Mouse (Mus musculus): ENCODE measurements around the gene Zfr2. TPM values are rescaled to one million over a fixed set of nuclear protein-coding genes. Genes with fewer than 3 reads are reported as not detected.
A peak's percentile ranks its signal among the peaks of the same experiment; 100 is the strongest.

The Zfr2 gene
- polyA plus RNA-seq, 1 experiment from 2014 or later: 5.0 TPM

GRCm38 (mm10) chr10:81298369-81299100 lies 65.6 kb downstream of the Zfr2 start:
- no peaks in the 10 kb centered on the region for H3K27me3 ChIP-seq (ENCODE audit: low read depth, poor library complexity, severe bottlenecking)
- H3K9me3 ChIP-seq (replicated peaks): no peaks in the 10 kb centered on the region
- 0 out of 2 replicates have a peak overlapping the region, but pooled peaks have one; percentile 19 for H3K27ac ChIP-seq
- no peak overlapping the region for H3K4me3 ChIP-seq
- H3K4me1 ChIP-seq: peaks cover 77% of the 10 kb centered on the region
- WGBS: 93% methylated on average over 17 of the region's 17 CpGs
- DNase-seq (ENCODE audit: low spot score): no peak
- H3K36me3 ChIP-seq: peaks cover 47% of the 10 kb centered on the region

- Histone ChIP-seq H3K9me3 (replicated peaks) (no peaks in the 10 kb centered on the region), H3K27ac (no peak overlapping the region), H3K27me3 (ENCODE audit: low read depth, poor library complexity, severe bottlenecking) (no peaks in the 10 kb centered on the region), H3K36me3 (peaks cover 49% of the 10 kb centered on the region), H3K4me1 (peaks cover 75% of the 10 kb centered on the region), H3K4me3 (no peak overlapping the region)
- no peak for DNase-seq (ENCODE audit: low spot score)
- WGBS: 89% methylated on average over 14 of the region's 14 CpGs
Measured at GRCm38 (mm10) chr10:81299585-81300351, 66.8 kb downstream of the Zfr2 start.

DNA sequence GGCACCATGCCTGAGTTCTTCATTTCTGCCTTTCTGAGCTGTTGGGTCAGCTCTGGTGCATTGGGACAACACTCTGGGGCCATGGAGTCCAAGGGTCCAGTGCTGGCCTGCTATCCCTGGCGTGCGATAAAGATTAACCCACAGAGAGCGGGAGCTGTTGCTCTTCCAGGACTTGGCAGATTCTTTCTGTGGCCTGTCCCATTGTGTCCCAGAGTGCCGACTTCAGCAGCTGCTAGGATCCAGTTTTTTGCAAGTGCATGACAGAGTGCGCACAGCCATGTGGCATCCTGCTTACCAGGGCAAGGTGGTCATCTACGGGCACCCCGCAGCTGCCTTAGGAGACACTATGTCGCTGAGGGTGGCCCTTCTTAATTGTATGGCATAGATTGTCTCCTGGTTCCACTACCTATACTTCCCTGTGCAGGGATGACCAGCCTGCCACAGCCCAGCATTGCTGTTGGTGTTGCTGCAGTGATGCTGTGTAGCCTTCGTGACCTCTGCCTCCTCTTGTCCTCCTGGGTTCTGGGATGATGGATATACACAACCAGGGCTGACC lies 67.5 kb downstream of the Zfr2 start:
- 85% methylated on average over 9 of the region's 9 CpGs for WGBS
- Histone ChIP-seq H3K27ac (no peak overlapping the region), H3K36me3 (peaks cover 50% of the 10 kb centered on the region), H3K4me1 (peaks cover 72% of the 10 kb centered on the region), H3K9me3 (replicated peaks) (no peaks in the 10 kb centered on the region), H3K27me3 (ENCODE audit: low read depth, poor library complexity, severe bottlenecking) (no peaks in the 10 kb centered on the region), H3K4me3 (no peak overlapping the region)
- DNase-seq (ENCODE audit: low spot score): no peak

GRCm38 (mm10) chr10:81301321-81301720 lies 68.4 kb downstream of the Zfr2 start:
- Histone ChIP-seq H3K27me3 (ENCODE audit: low read depth, poor library complexity, severe bottlenecking) (no peaks in the 10 kb centered on the region), H3K27ac (no peak overlapping the region), H3K4me3 (no peak overlapping the region), H3K4me1 (peaks cover 72% of the 10 kb centered on the region), H3K36me3 (peaks cover 50% of the 10 kb centered on the region), H3K9me3 (replicated peaks) (no peaks in the 10 kb centered on the region)
- WGBS: 84% methylated on average over 9 of the region's 9 CpGs
- no peak for DNase-seq (ENCODE audit: low spot score)

Small RNA genes lying within 50 kb of the gene (microRNA-seq; reads per million reads assigned to microRNA genes)
- gene Mir3057: 15.5 reads per million, percentile 25 among the genes with 10 or more reads in this experiment

Other genes with a start within 250 kb of the Zfr2 start
- gene Gng7, start 218.2 kb upstream of the Zfr2 start, polyA plus RNA-seq (2016; fragmentation: Nextera tagmentation; extraction: Ambion mirVana): 4.3 and 4.5 TPM in 2 replicates
- gene Diras1, start 207.5 kb upstream of the Zfr2 start, polyA plus RNA-seq (2016; fragmentation: Nextera tagmentation; extraction: Ambion mirVana): 0.11 and 0.18 TPM in 2 replicates
- 10.9 and 14.7 TPM in 2 replicates for gene Slc39a3, start 195.7 kb upstream of the Zfr2 start, polyA plus RNA-seq (2016; fragmentation: Nextera tagmentation; extraction: Ambion mirVana)
- 284 and 291 TPM in 2 replicates for gene Sgta, start 173.0 kb upstream of the Zfr2 start, polyA plus RNA-seq (2016; fragmentation: Nextera tagmentation; extraction: Ambion mirVana)
- gene Thop1, start 163.1 kb upstream of the Zfr2 start, polyA plus RNA-seq (2016; fragmentation: Nextera tagmentation; extraction: Ambion mirVana): 113 and 128 TPM in 2 replicates
- 0.58 and 0.66 TPM in 2 replicates for gene Creb3l3, start 134.3 kb upstream of the Zfr2 start, polyA plus RNA-seq (2016; fragmentation: Nextera tagmentation; extraction: Ambion mirVana)
- gene Map2k2, start 127.2 kb upstream of the Zfr2 start, polyA plus RNA-seq (2016; fragmentation: Nextera tagmentation; extraction: Ambion mirVana): 244 and 245 TPM in 2 replicates
- 9.6 and 11.7 TPM in 2 replicates for gene Zbtb7a, start 97.9 kb upstream of the Zfr2 start, polyA plus RNA-seq (2016; fragmentation: Nextera tagmentation; extraction: Ambion mirVana)
- gene Pias4, start 65.2 kb upstream of the Zfr2 start, polyA plus RNA-seq (2016; fragmentation: Nextera tagmentation; extraction: Ambion mirVana): 73.6 and 73.9 TPM in 2 replicates
- gene Eef2, start 56.5 kb upstream of the Zfr2 start, polyA plus RNA-seq (2016; fragmentation: Nextera tagmentation; extraction: Ambion mirVana): 575 and 611 TPM in 2 replicates
- gene Dapk3, start 50.1 kb upstream of the Zfr2 start, polyA plus RNA-seq (2016; fragmentation: Nextera tagmentation; extraction: Ambion mirVana): 46.5 and 52.0 TPM in 2 replicates
- gene 4930442H23Rik, start 49.3 kb upstream of the Zfr2 start, polyA plus RNA-seq (2016; fragmentation: Nextera tagmentation; extraction: Ambion mirVana): not detected in 2 replicates
- not detected in 2 replicates for gene Nmrk2, start 31.1 kb upstream of the Zfr2 start, polyA plus RNA-seq (2016; fragmentation: Nextera tagmentation; extraction: Ambion mirVana)
- gene Atcay, start 2.3 kb upstream of the Zfr2 start, polyA plus RNA-seq (2016; fragmentation: Nextera tagmentation; extraction: Ambion mirVana): 0.06 TPM in 1 of 2 replicates, not detected in the other
- 2.1 and 3.0 TPM in 2 replicates for gene Matk, start 19.8 kb downstream of the Zfr2 start, polyA plus RNA-seq (2016; fragmentation: Nextera tagmentation; extraction: Ambion mirVana)
- 234 and 258 TPM in 2 replicates for gene Mrpl54, start 33.8 kb downstream of the Zfr2 start, polyA plus RNA-seq (2016; fragmentation: Nextera tagmentation; extraction: Ambion mirVana)
- gene Apba3, start 33.8 kb downstream of the Zfr2 start, polyA plus RNA-seq (2016; fragmentation: Nextera tagmentation; extraction: Ambion mirVana): 56.5 and 57.6 TPM in 2 replicates
- 4.7 and 5.1 TPM in 2 replicates for gene Tjp3, start 58.4 kb downstream of the Zfr2 start, polyA plus RNA-seq (2016; fragmentation: Nextera tagmentation; extraction: Ambion mirVana)
- gene Pip5k1c, start 59.8 kb downstream of the Zfr2 start, polyA plus RNA-seq (2016; fragmentation: Nextera tagmentation; extraction: Ambion mirVana): 67.0 and 71.3 TPM in 2 replicates
- gene Cactin, start 87.9 kb downstream of the Zfr2 start, polyA plus RNA-seq (2016; fragmentation: Nextera tagmentation; extraction: Ambion mirVana): 62.5 and 67.7 TPM in 2 replicates
- gene Tbxa2r, start 95.6 kb downstream of the Zfr2 start, polyA plus RNA-seq (2016; fragmentation: Nextera tagmentation; extraction: Ambion mirVana): 3.2 and 3.6 TPM in 2 replicates
- gene Gipc3, start 110.1 kb downstream of the Zfr2 start, polyA plus RNA-seq (2016; fragmentation: Nextera tagmentation; extraction: Ambion mirVana): 0.09 TPM in 1 of 2 replicates, not detected in the other
- gene Hmg20b, start 117.3 kb downstream of the Zfr2 start, polyA plus RNA-seq (2016; fragmentation: Nextera tagmentation; extraction: Ambion mirVana): 99.6 and 114 TPM in 2 replicates
- 7.6 and 8.8 TPM in 2 replicates for gene Mfsd12, start 124.3 kb downstream of the Zfr2 start, polyA plus RNA-seq (2016; fragmentation: Nextera tagmentation; extraction: Ambion mirVana)
- 0.24 and 0.38 TPM in 2 replicates for gene 4930404N11Rik, start 132.7 kb downstream of the Zfr2 start, polyA plus RNA-seq (2016; fragmentation: Nextera tagmentation; extraction: Ambion mirVana)
- 134 and 148 TPM in 2 replicates for gene Fzr1, start 145.4 kb downstream of the Zfr2 start, polyA plus RNA-seq (2016; fragmentation: Nextera tagmentation; extraction: Ambion mirVana)
- 101 and 115 TPM in 2 replicates for gene Dohh, start 151.3 kb downstream of the Zfr2 start, polyA plus RNA-seq (2016; fragmentation: Nextera tagmentation; extraction: Ambion mirVana)
- 3.8 and 4.2 TPM in 2 replicates for gene Gm48551, start 151.3 kb downstream of the Zfr2 start, polyA plus RNA-seq (2016; fragmentation: Nextera tagmentation; extraction: Ambion mirVana)
- gene Gm48552, start 155.8 kb downstream of the Zfr2 start, polyA plus RNA-seq (2016; fragmentation: Nextera tagmentation; extraction: Ambion mirVana): 1.4 and 1.5 TPM in 2 replicates
- 1.9 and 2.9 TPM in 2 replicates for gene Smim24, start 159.9 kb downstream of the Zfr2 start, polyA plus RNA-seq (2016; fragmentation: Nextera tagmentation; extraction: Ambion mirVana)
- 9.3 and 19.8 TPM in 2 replicates for gene Nfic, start 222.5 kb downstream of the Zfr2 start, polyA plus RNA-seq (2016; fragmentation: Nextera tagmentation; extraction: Ambion mirVana)
- 0.24 and 0.48 TPM in 2 replicates for gene Celf5, start 249.6 kb downstream of the Zfr2 start, polyA plus RNA-seq (2016; fragmentation: Nextera tagmentation; extraction: Ambion mirVana)